Mouse (Mus musculus): ENCODE measurements around the gene Ubr2.

Gene Ubr2

GRCm38 (mm10) chr17:47009898-47010721 lies at the start of gene Ubr2:
Gene Ubr2 (minus strand): TSS chr17:47010556.
- peak; percentile 96 for DNase-seq (ENCODE audit: low spot score)

- DNase-seq (ENCODE audit: low spot score), result peak; percentile 84
Measured at GRCm38 (mm10) chr17:47059836-47060360, 49.5 kb upstream of the Ubr2 start.

GRCm38 (mm10) chr17:47057966-47058365 lies 47.6 kb upstream of the Ubr2 start:
- no peak for DNase-seq (ENCODE audit: low spot score)

GRCm38 (mm10) chr17:47056476-47056875 lies 46.1 kb upstream of the Ubr2 start:
- DNase-seq (ENCODE audit: low spot score), result no peak

- peak; percentile 32 for DNase-seq (ENCODE audit: low spot score)
Measured at GRCm38 (mm10) chr17:47055121-47055520, 44.8 kb upstream of the Ubr2 start.

- no peak for DNase-seq (ENCODE audit: low spot score)
Measured at GRCm38 (mm10) chr17:47054613-47055012, 44.3 kb upstream of the Ubr2 start.

GRCm38 (mm10) chr17:47050678-47051077 lies 40.3 kb upstream of the Ubr2 start:
- DNase-seq (ENCODE audit: low spot score), result no peak

GRCm38 (mm10) chr17:47042866-47043265 lies 32.5 kb upstream of the Ubr2 start:
- no peak for DNase-seq (ENCODE audit: low spot score)

GRCm38 (mm10) chr17:47038844-47039803 lies 28.8 kb upstream of the Ubr2 start:
- peak; percentile 87 for DNase-seq (ENCODE audit: low spot score)

GRCm38 (mm10) chr17:47034536-47034935 lies 24.2 kb upstream of the Ubr2 start:
- DNase-seq (ENCODE audit: low spot score), result no peak

- DNase-seq (ENCODE audit: low spot score), result peak; percentile 51
Measured at GRCm38 (mm10) chr17:47033643-47034042, 23.3 kb upstream of the Ubr2 start.

GRCm38 (mm10) chr17:47024805-47025204 lies 14.4 kb upstream of the Ubr2 start:
- no peak for DNase-seq (ENCODE audit: low spot score)

GRCm38 (mm10) chr17:47023369-47023768 lies 13.0 kb upstream of the Ubr2 start:
- no peak for DNase-seq (ENCODE audit: low spot score)

- DNase-seq (ENCODE audit: low spot score), result peak; percentile 26
Measured at GRCm38 (mm10) chr17:47012896-47013295, 2.5 kb upstream of the Ubr2 start.

- no peak for DNase-seq (ENCODE audit: low spot score)
Measured at GRCm38 (mm10) chr17:47011661-47012043, 1.3 kb upstream of the Ubr2 start.

GRCm38 (mm10) chr17:47010722-47011660 lies 635 bp upstream of the Ubr2 start:
- DNase-seq (ENCODE audit: low spot score), result peak; percentile 79

GRCm38 (mm10) chr17:47009546-47009897 lies 834 bp downstream of the Ubr2 start:
- DNase-seq (ENCODE audit: low spot score), result no peak

GRCm38 (mm10) chr17:47009016-47009415 lies 1.3 kb downstream of the Ubr2 start:
- no peak for DNase-seq (ENCODE audit: low spot score)

- no peak for DNase-seq (ENCODE audit: low spot score)
Measured at GRCm38 (mm10) chr17:47008506-47008905, 1.9 kb downstream of the Ubr2 start.

GRCm38 (mm10) chr17:47006741-47007140 lies 3.6 kb downstream of the Ubr2 start:
- DNase-seq (ENCODE audit: low spot score), result no peak

GRCm38 (mm10) chr17:47005741-47006405 lies 4.5 kb downstream of the Ubr2 start:
- no peak for DNase-seq (ENCODE audit: low spot score)
